9 mouse cellular contexts compared by ENCODE assay signal in the genomic region with DNA sequence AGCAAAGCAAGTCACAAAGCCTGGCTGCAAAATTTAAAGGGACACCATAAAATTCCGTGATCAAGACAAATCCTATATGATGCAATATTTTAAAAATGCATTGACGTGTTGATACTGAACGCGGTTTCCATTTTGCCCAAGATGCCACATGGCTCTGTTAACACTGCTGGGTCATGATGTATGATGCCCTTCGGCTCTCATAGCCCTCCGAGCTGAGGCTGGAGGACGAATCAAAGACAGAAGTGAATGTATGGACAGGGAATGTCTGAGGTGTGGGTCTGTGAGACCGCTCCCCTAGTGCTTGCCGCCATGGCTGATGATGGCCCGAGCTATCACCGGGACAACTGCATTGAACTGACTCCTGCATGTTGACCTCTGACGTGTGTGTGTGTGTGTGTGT. TPM values are rescaled to one million over a fixed set of nuclear protein-coding genes. Genes with fewer than 3 reads are reported as not detected.
A peak's percentile ranks its signal among the peaks of the same experiment; 100 is the strongest.
DNase-seq lines count a peak whose midpoint lies in the region; ATAC-seq and TF ChIP-seq lines count a peak whose summit lies in the region.
"Had no signal": no experiment of that assay in that cellular context is flagged by ENCODE, and none has a peak within 500 bp of the region (broad histone marks: within the 10 kb centered on the region; RNA-seq: fewer than 3 reads in every experiment).

No protein-coding gene starts in this region.

- H3K4me1 ChIP-seq in forebrain, postnatal 0 days (ENCODE audit: insufficient read depth): peaks cover 9% of the 10 kb centered on the region; the same call in 1 of the 2 replicates
- peaks cover 10% of the 10 kb centered on the region for H3K4me1 ChIP-seq in midbrain, embryonic 11.5 days (ENCODE audit: control insufficient read depth, insufficient read depth, low read length)
- H3K4me1 ChIP-seq in stomach, postnatal 0 days (replicated peaks; ENCODE audit: control insufficient read depth, insufficient read depth): no peaks in the 10 kb centered on the region

- 81% methylated on average over 12 of the region's 12 CpGs for WGBS in forebrain, postnatal 0 days
- 83% methylated on average over 12 of the region's 12 CpGs for WGBS in midbrain, embryonic 11.5 days
- 80% methylated on average over 12 of the region's 12 CpGs for WGBS in stomach, postnatal 0 days

- no peak for ATAC-seq in forebrain, postnatal 0 days
- peak; percentile 4; the same call in 1 of the 2 replicates for ATAC-seq in midbrain, embryonic 11.5 days (ENCODE audit: low FRiP score)
- ATAC-seq in stomach, postnatal 0 days (ENCODE audit: low FRiP score, low TSS enrichment): no peak

- no peaks in the 10 kb centered on the region for H3K9me3 ChIP-seq in forebrain, postnatal 0 days (ENCODE audit: low read length)
- H3K9me3 ChIP-seq in midbrain, embryonic 11.5 days (ENCODE audit: control insufficient read depth, low read length): no peaks in the 10 kb centered on the region
- H3K9me3 ChIP-seq in stomach, postnatal 0 days (ENCODE audit: control insufficient read depth, low read length): no peaks in the 10 kb centered on the region
- H3K9me3 ChIP-seq: liver, embryonic 15.5 days had no signal

- no peak overlapping the region for H3K4me3 ChIP-seq in forebrain, postnatal 0 days (ENCODE audit: low read depth, low read length)
- H3K4me3 ChIP-seq in midbrain, embryonic 11.5 days (ENCODE audit: low read depth, low read length): no peak overlapping the region
- H3K4me3 ChIP-seq in stomach, postnatal 0 days (ENCODE audit: low read depth, low read length): no peak overlapping the region
- no peak overlapping the region for H3K4me3 ChIP-seq in layer of hippocampus, adult 2 months

- no peaks in the 10 kb centered on the region for H3K27me3 ChIP-seq in forebrain, postnatal 0 days (ENCODE audit: insufficient read depth, low read length)
- H3K27me3 ChIP-seq in midbrain, embryonic 11.5 days (ENCODE audit: control insufficient read depth, insufficient read depth, low read length): no peaks in the 10 kb centered on the region; the same call in 1 of the 2 replicates
- H3K27me3 ChIP-seq in stomach, postnatal 0 days (ENCODE audit: control insufficient read depth, insufficient read depth, low read length): no peaks in the 10 kb centered on the region

- H3K4me2 ChIP-seq in forebrain, postnatal 0 days (ENCODE audit: low read depth): peak overlapping the region; percentile 78
- peak overlapping the region; percentile 86; the same call in 1 of the 2 replicates for H3K4me2 ChIP-seq in midbrain, embryonic 11.5 days
- H3K4me2 ChIP-seq in stomach, postnatal 0 days (replicated peaks; ENCODE audit: low read depth): no peak overlapping the region

- H3K9ac ChIP-seq in forebrain, postnatal 0 days: no peak overlapping the region; the same call in 1 of the 2 replicates
- H3K9ac ChIP-seq in midbrain, embryonic 11.5 days (ENCODE audit: low read length): no peak overlapping the region
- no peak overlapping the region for H3K9ac ChIP-seq in stomach, postnatal 0 days (ENCODE audit: low read length)
- H3K9ac ChIP-seq: liver, embryonic 15.5 days had no signal

- H3K36me3 ChIP-seq in forebrain, postnatal 0 days (ENCODE audit: insufficient read depth): no peaks in the 10 kb centered on the region
- no peaks in the 10 kb centered on the region for H3K36me3 ChIP-seq in midbrain, embryonic 11.5 days (ENCODE audit: control insufficient read depth, insufficient read depth, low read length)
- H3K36me3 ChIP-seq in stomach, postnatal 0 days (ENCODE audit: control insufficient read depth, insufficient read depth, low read length): no peaks in the 10 kb centered on the region
- H3K36me3 ChIP-seq: liver, embryonic 15.5 days had no signal

- DNase-seq in testis, postnatal 10 days (ENCODE audit: low spot score): peak; percentile 37
- no peak for DNase-seq in testis, postnatal 14 days (ENCODE audit: low spot score)
- no peak for DNase-seq in forebrain, postnatal 0 days
- no peak for DNase-seq in midbrain, embryonic 11.5 days (ENCODE audit: low spot score, missing footprints)
- DNase-seq in stomach, postnatal 0 days (ENCODE audit: low spot score): no peak
- no peak for DNase-seq in layer of hippocampus, adult 2 months (ENCODE audit: low spot score in 2 of 2)
- DNase-seq in right cerebral cortex, adult 18-20 months: no peak

- H3K27ac ChIP-seq in forebrain, postnatal 0 days (ENCODE audit: low read depth, low read length): no peak overlapping the region; the same call in 1 of the 2 replicates
- no peak overlapping the region for H3K27ac ChIP-seq in midbrain, embryonic 11.5 days (ENCODE audit: low read depth, low read length)
- H3K27ac ChIP-seq in stomach, postnatal 0 days (replicated peaks): no peak overlapping the region
- H3K27ac ChIP-seq in layer of hippocampus, adult 2 months: no peak overlapping the region
- H3K27ac ChIP-seq: liver, embryonic 15.5 days; macrophage had no signal

- no peak for TF ChIP-seq CTCF in forebrain, postnatal 0 days (IDR thresholded peaks at IDR 0.05; ENCODE audit: low read depth)
- no peak for TF ChIP-seq CTCF in stomach, postnatal 0 days (IDR thresholded peaks at IDR 0.05; ENCODE audit: low read depth)
- TF ChIP-seq CTCF in layer of hippocampus, adult 2 months (conservative IDR thresholded peaks at IDR 0.05): no peak

- no peak for TF ChIP-seq EP300 in stomach, postnatal 0 days (optimal IDR thresholded peaks at IDR 0.05)

RNA-seq across cellular contexts. Expression of gene Reep1, which starts 0.5 kb away (rescaled TPM):
- 319 and 402 TPM in 2 replicates for total RNA-seq in forebrain, postnatal 0 days (2014; rRNA removed)
- 187 and 243 TPM in 2 replicates for polyA plus RNA-seq in forebrain, postnatal 0 days (2015; fragmentation: Nextera tagmentation; extraction: Ambion mirVana)
- 72.1 TPM in 2 replicates for polyA plus RNA-seq in midbrain, embryonic 11.5 days (2014; fragmentation: Nextera tagmentation; extraction: Ambion mirVana)
- polyA plus RNA-seq in stomach, postnatal 0 days (2015; fragmentation: Nextera tagmentation; extraction: Ambion mirVana): 6.7 and 7.5 TPM in 2 replicates
- 10 to 100 TPM; 69.1 to 71.2 TPM for total RNA-seq in layer of hippocampus, adult 2 months (2021)
- polyA plus RNA-seq: macrophage had no signal
